Mouse (Mus musculus) hindbrain, postnatal 0 days (tissue): Measurements from ENCODE around the gene Slc39a9. TPM values are rescaled to one million over a fixed set of nuclear protein-coding genes. Genes with fewer than 3 reads are reported as not detected.
A peak's percentile ranks its signal among the peaks of the same experiment; 100 is the strongest.

Source experiments
- ATAC-seq: fragments of 200-750 bp; cut with Nextera tagmentation; 2 replicates; pipeline ENCODE4 v1.8.0; 2017; ENCODE audit warnings: mild to moderate bottlenecking, moderate TSS enrichment, moderate library complexity
- DNase-seq: peaks from one replicate; pipeline ENCODE4 v3.0.0-alpha.2; 2015; ENCODE audit warnings: low spot score
- H3K27ac ChIP-seq: fragments of 300-500 bp; sonication (generic); 2 replicates; pipeline ENCODE4 v1.5.1; 2014; ENCODE audit warnings: mild to moderate bottlenecking
- H3K27me3 ChIP-seq: fragments of 300-500 bp; sonication (generic); 2 replicates; pipeline ENCODE4 v1.6.1; 2014; ENCODE audit warnings: low read length, mixed read lengths; ENCODE audit not compliant: insufficient read depth
- H3K36me3 ChIP-seq: fragments of 300-500 bp; sonication (generic); 2 replicates; pipeline ENCODE4 v1.6.1; 2014; ENCODE audit warnings: low read length, mixed read lengths; ENCODE audit not compliant: insufficient read depth
- H3K4me1 ChIP-seq: fragments of 300-500 bp; sonication (generic); 2 replicates; pipeline ENCODE4 v1.6.1; 2014; ENCODE audit warnings: antibody characterized with exemption, low read length, mixed read lengths; ENCODE audit not compliant: insufficient read depth
- H3K4me2 ChIP-seq: fragments of 300-500 bp; sonication (generic); 2 replicates; pipeline ENCODE4 v1.6.1; 2014; ENCODE audit warnings: low read depth, mild to moderate bottlenecking, low read length, moderate library complexity, mixed read lengths
- H3K4me3 ChIP-seq: fragments of 300-500 bp; sonication (generic); 2 replicates; pipeline ENCODE4 v1.5.1; 2014; ENCODE audit warnings: low read length
- H3K9ac ChIP-seq: fragments of 300-500 bp; sonication (generic); replicated peaks from 2 replicates; pipeline ENCODE4 v1.6.1; 2014; ENCODE audit warnings: mild to moderate bottlenecking, low read length, moderate library complexity, mixed read lengths
- H3K9me3 ChIP-seq: fragments of 300-500 bp; sonication (generic); 2 replicates; pipeline ENCODE4 v1.6.1; 2016; ENCODE audit warnings: low read length, mixed read lengths
- CTCF ChIP-seq: IDR thresholded peaks from 2 replicates; pipeline ENCODE4 v1.5.1; 2016; ENCODE audit warnings: antibody characterized with exemption, control low read depth, low read depth
- WGBS: fragments of 180-500 bp; shearing (Covaris S2); extraction: QIAGEN DNeasy Blood & Tissue Kit; methylation state at CpG from one replicate; pipeline ENCODE4 v1.1.7; 2014; 5-methylcytosine and 5-hydroxymethylcytosine counted together
- polyA plus RNA-seq: library from polyadenylated mRNA; unstranded; fragments of >200 nt; fragmentation: Nextera tagmentation; extraction: Ambion mirVana; gene quantifications from 2 replicates; pipeline ENCODE4 v1.2.1, GENCODE M21; 2015
- total RNA-seq: library from RNA; depleted of rRNA; stranded (reverse); fragments of >200 nt; gene quantifications from 2 replicates; pipeline ENCODE4 v1.2.3, GENCODE M21; 2014

The Slc39a9 gene
- total and polyA plus RNA-seq, 2 experiments from 2014 or later: 17.7 to 19.4 TPM

- H3K9ac ChIP-seq: no peak overlapping the region
- DNase-seq (peak; percentile 81), ATAC-seq (0 out of 2 replicates have a peak, but pooled peaks have one; percentile 51)
- H3K27ac ChIP-seq: no peak overlapping the region
- no peak overlapping the region for H3K4me3 ChIP-seq
- no peaks in the 10 kb centered on the region for H3K9me3 ChIP-seq
- TF ChIP-seq CTCF: peak; percentile 83
- H3K27me3 ChIP-seq: no peaks in the 10 kb centered on the region
- WGBS: 13% methylated on average over 3 of the region's 3 CpGs
- no peaks in the 10 kb centered on the region for H3K4me1 ChIP-seq
- peaks cover 25% of the 10 kb centered on the region; the same call in 1 of the 2 replicates for H3K36me3 ChIP-seq
- H3K4me2 ChIP-seq: no peak overlapping the region
Observed at GRCm38 (mm10) chr12:80673170-80673569, 29.5 kb downstream of the Slc39a9 start.

- ATAC-seq: peak; percentile 56
- TF ChIP-seq CTCF: peak; percentile 85
- DNase-seq: peak; percentile 70
- no peak overlapping the region for H3K27ac ChIP-seq
- no peaks in the 10 kb centered on the region for H3K4me1 ChIP-seq
- no peak overlapping the region for H3K9ac ChIP-seq
- WGBS: 63% methylated on average over 1 of the region's 1 CpGs
- H3K36me3 ChIP-seq: 0 out of 2 replicates have a peak, but pooled peaks cover 14% of the 10 kb centered on the region
- H3K9me3 ChIP-seq: no peaks in the 10 kb centered on the region
- H3K27me3 ChIP-seq: no peaks in the 10 kb centered on the region
- H3K4me3 ChIP-seq: no peak overlapping the region
- no peak overlapping the region for H3K4me2 ChIP-seq
Observed at GRCm38 (mm10) chr12:80681340-80681739, 37.7 kb downstream of the Slc39a9 start.

DNA sequence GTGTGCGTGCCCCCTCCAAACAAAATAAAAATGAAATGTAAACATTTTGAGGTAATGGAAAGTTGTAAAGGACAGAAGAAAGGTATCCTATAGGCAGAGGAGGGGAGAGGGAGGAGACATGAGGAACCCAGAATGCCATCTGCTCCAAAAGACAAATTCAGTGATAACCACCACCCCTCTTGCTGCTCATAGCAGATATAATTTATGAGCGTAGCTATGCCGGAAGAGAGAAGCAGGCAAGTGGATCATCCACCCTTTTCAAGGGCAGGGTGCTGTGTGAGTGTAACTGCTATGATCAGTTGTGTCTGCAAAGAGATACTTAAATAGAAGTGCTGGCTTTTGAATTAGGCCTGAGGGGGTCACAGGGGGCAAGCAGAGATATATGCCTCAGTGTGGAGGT lies 39.9 kb downstream of the Slc39a9 start:
- H3K27ac ChIP-seq: no peak overlapping the region
- H3K36me3 ChIP-seq: 0 out of 2 replicates have a peak, but pooled peaks cover 3% of the 10 kb centered on the region
- H3K4me3 ChIP-seq: no peak overlapping the region
- no peak for DNase-seq
- 96% methylated on average over 3 of the region's 3 CpGs for WGBS
- no peaks in the 10 kb centered on the region for H3K9me3 ChIP-seq
- TF ChIP-seq CTCF: no peak
- no peaks in the 10 kb centered on the region for H3K27me3 ChIP-seq
- H3K9ac ChIP-seq: no peak overlapping the region
- no peak for ATAC-seq
- no peak overlapping the region for H3K4me2 ChIP-seq
- peaks cover 6% of the 10 kb centered on the region; the same call in 1 of the 2 replicates for H3K4me1 ChIP-seq

DNA sequence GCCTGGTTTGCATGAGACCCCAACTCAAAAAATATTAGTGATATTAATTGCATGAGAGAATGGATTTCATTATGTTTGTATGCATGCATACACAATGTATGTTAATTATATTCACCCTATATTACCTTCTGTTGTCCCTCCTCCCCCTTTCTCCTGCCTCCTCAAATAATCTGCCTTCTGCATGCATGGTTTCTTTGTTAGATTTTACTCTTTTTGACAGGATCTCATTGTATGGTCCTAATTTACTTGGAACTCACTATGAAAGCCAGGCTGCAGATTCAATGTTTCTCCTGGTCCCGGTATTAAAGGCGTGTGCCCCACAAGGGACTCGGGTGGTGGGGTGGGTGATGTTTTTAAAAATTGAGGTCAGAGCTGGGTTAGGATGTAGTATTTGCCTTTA lies 40.6 kb downstream of the Slc39a9 start:
- TF ChIP-seq CTCF: no peak
- ATAC-seq (no peak), DNase-seq (no peak)
- Histone ChIP-seq H3K4me3 (no peak overlapping the region), H3K4me1 (peaks cover 6% of the 10 kb centered on the region; the same call in 1 of the 2 replicates), H3K36me3 (no peaks in the 10 kb centered on the region), H3K27ac (no peak overlapping the region), H3K4me2 (no peak overlapping the region), H3K27me3 (no peaks in the 10 kb centered on the region), H3K9me3 (no peaks in the 10 kb centered on the region), H3K9ac (no peak overlapping the region)
- WGBS: 63% methylated on average over 3 of the region's 3 CpGs

- Histone ChIP-seq H3K9ac (no peak overlapping the region), H3K4me3 (no peak overlapping the region), H3K36me3 (no peaks in the 10 kb centered on the region), H3K27me3 (peaks cover 13% of the 10 kb centered on the region; the same call in 1 of the 2 replicates), H3K4me2 (peak overlapping the region; percentile 27; the same call in 1 of the 2 replicates), H3K27ac (peak overlapping the region; percentile 32; the same call in 1 of the 2 replicates), H3K9me3 (no peaks in the 10 kb centered on the region), H3K4me1 (peaks cover 11% of the 10 kb centered on the region; the same call in 1 of the 2 replicates)
- whole genome bisulfite sequencing: 38% methylated on average over 10 of the region's 10 CpGs
- DNase-seq (peak; percentile 83), ATAC-seq (peak; percentile 48)
- TF ChIP-seq CTCF: no peak
Observed at GRCm38 (mm10) chr12:80687788-80688211, 44.1 kb downstream of the Slc39a9 start.

DNA sequence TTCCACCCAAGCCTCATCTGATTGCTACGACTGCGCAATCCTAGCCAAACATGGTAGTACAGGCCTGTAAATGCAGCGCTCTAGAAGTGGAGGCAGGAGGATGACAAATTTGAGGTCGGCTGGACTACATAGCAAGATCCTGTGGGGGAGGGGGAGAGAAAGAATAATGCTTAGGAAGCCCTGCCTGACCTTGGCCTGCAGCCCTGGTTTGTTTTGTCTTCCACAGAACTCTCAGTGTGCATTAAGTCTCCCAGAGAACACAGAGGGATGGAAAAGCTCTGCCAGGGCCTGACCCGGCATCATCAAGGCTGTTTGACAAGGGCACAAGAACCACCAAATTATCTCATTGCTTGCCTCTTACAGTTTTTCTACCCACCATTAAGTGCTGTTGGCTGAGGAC lies 46.0 kb downstream of the Slc39a9 start:
- H3K27ac ChIP-seq: no peak overlapping the region
- H3K27me3 ChIP-seq: peaks cover 19% of the 10 kb centered on the region; the same call in 1 of the 2 replicates
- H3K36me3 ChIP-seq: no peaks in the 10 kb centered on the region
- H3K4me1 ChIP-seq: peaks cover 14% of the 10 kb centered on the region; the same call in 1 of the 2 replicates
- no peak for TF ChIP-seq CTCF
- WGBS: 53% methylated on average over 5 of the region's 5 CpGs
- H3K9ac ChIP-seq: no peak overlapping the region
- ATAC-seq (no peak), DNase-seq (no peak)
- no peak overlapping the region for H3K4me2 ChIP-seq
- H3K9me3 ChIP-seq: no peaks in the 10 kb centered on the region
- H3K4me3 ChIP-seq: no peak overlapping the region

DNA sequence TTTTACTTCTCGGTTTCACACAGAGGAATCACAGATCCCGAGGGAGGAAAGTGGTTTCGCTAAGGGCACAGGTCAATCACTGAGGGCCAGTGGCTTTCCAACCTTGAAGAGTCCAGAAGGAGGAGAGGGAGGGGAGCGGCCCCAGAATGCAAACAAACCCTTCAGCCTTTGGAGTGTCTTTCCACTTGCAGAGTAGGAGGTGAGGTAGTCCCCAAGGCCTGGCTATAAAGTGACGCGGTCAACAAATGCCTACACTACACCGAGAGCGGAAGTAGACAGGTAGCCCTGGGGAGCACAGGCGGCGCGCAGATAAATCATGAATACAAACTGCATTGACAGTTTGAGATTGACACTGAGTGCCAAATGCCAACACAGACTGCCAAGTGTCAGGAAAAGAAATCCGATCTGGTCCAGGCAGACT lies 48.0 kb downstream of the Slc39a9 start:
- Histone ChIP-seq H3K4me3 (peak overlapping the region; percentile 41; the same call in 1 of the 2 replicates), H3K9me3 (no peaks in the 10 kb centered on the region), H3K36me3 (no peaks in the 10 kb centered on the region), H3K4me1 (peaks cover 14% of the 10 kb centered on the region; the same call in 1 of the 2 replicates), H3K4me2 (peak overlapping the region; percentile 59), H3K9ac (no peak overlapping the region; the same call in 1 of the 2 replicates), H3K27ac (no peak overlapping the region), H3K27me3 (peaks cover 19% of the 10 kb centered on the region; the same call in 1 of the 2 replicates)
- 18% methylated on average over 12 of the region's 12 CpGs for WGBS
- DNase-seq (no peak), ATAC-seq (no peak)
- no peak for TF ChIP-seq CTCF
